Mouse (Mus musculus) spleen, adult 12 weeks (tissue): ENCODE results near the gene Mlf2.

Experiments used
- DNase-seq: peaks from one replicate; pipeline ENCODE4 v3.0.0; 2022; ENCODE audit warnings: low spot score

Mlf2 gene

GRCm38 (mm10) chr6:124934670-124935069, 3.5 kb downstream of the Mlf2 start:
- DNase-seq = no peak

- no peak for DNase-seq
Observed at GRCm38 (mm10) chr6:124936681-124937080, 5.5 kb downstream of the Mlf2 start.

- no peak for DNase-seq
Observed at GRCm38 (mm10) chr6:124937493-124937892, 6.3 kb downstream of the Mlf2 start.

- DNase-seq = no peak
Observed at GRCm38 (mm10) chr6:124938554-124938953, 7.4 kb downstream of the Mlf2 start.

GRCm38 (mm10) chr6:124941679-124942078, 10.5 kb downstream of the Mlf2 start:
- no peak for DNase-seq

GRCm38 (mm10) chr6:124943526-124943925, 12.3 kb downstream of the Mlf2 start:
- no peak for DNase-seq

- no peak for DNase-seq
Observed at GRCm38 (mm10) chr6:124953991-124954715, 23.0 kb downstream of the Mlf2 start.

- DNase-seq = no peak
Observed at GRCm38 (mm10) chr6:124955212-124955611, 24.0 kb downstream of the Mlf2 start.

- no peak for DNase-seq
Observed at GRCm38 (mm10) chr6:124958127-124958526, 26.9 kb downstream of the Mlf2 start.

- DNase-seq = no peak
Observed at GRCm38 (mm10) chr6:124959960-124960359, 28.8 kb downstream of the Mlf2 start.

- no peak for DNase-seq
Observed at GRCm38 (mm10) chr6:124961021-124961420, 29.8 kb downstream of the Mlf2 start.

GRCm38 (mm10) chr6:124964638-124965037, 33.5 kb downstream of the Mlf2 start:
- no peak for DNase-seq

- peak; percentile 92 for DNase-seq
Observed at GRCm38 (mm10) chr6:124965088-124965719, 34.0 kb downstream of the Mlf2 start, which contains the start of gene Cops7a. Gene Cops7a (minus strand): TSS chr6:124965538.

- no peak for DNase-seq
Observed at GRCm38 (mm10) chr6:124965747-124966146, 34.6 kb downstream of the Mlf2 start.

GRCm38 (mm10) chr6:124966466-124967118, 35.4 kb downstream of the Mlf2 start:
- no peak for DNase-seq

GRCm38 (mm10) chr6:124967766-124968165, 36.6 kb downstream of the Mlf2 start:
- peak; percentile 18 for DNase-seq
